Mouse (Mus musculus): ENCODE results near the gene Fgfr2.

Gene Fgfr2

GRCm38 (mm10) chr7:131345856-131346541 is 1777.2 kb downstream of the Fgfr2 start:
- no peak for DNase-seq

GRCm38 (mm10) chr7:131337502-131338068 is 1785.6 kb downstream of the Fgfr2 start:
- no peak for DNase-seq

- no peak for DNase-seq
Observed at GRCm38 (mm10) chr7:131333564-131333963, 1789.6 kb downstream of the Fgfr2 start, which contains the start of gene Fam24a. Gene Fam24a, plus strand, starts transcription at chr7:131333864.

- DNase-seq, result no peak
Observed at GRCm38 (mm10) chr7:131331688-131332087, 1791.5 kb downstream of the Fgfr2 start.

DNA sequence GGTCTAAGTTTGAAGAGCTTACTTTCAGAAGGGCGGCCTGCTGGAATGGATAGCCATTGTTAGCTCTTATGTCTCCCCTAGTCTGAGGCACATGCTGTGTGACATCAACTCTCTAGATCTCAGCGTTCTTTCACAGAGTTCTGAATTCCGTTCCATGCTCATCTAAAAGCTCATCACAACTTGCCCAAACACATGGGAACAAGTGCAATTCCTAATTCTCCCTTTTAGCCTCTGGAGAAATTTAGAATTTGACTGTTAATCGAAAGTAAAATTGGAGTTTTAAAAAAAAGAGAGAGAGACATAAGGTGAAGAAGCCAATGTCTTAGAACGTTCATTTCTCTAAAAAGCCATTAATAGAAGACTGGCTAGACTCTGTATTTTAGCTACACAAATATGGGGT is 1793.7 kb downstream of the Fgfr2 start, which contains the start of gene Fam24b:
TSS of gene Fam24b (minus strand) at position 101 of the 400 bp plus-strand sequence.
- no peak for DNase-seq

GRCm38 (mm10) chr7:131327054-131327453 is 1796.1 kb downstream of the Fgfr2 start:
- DNase-seq, result no peak

DNA sequence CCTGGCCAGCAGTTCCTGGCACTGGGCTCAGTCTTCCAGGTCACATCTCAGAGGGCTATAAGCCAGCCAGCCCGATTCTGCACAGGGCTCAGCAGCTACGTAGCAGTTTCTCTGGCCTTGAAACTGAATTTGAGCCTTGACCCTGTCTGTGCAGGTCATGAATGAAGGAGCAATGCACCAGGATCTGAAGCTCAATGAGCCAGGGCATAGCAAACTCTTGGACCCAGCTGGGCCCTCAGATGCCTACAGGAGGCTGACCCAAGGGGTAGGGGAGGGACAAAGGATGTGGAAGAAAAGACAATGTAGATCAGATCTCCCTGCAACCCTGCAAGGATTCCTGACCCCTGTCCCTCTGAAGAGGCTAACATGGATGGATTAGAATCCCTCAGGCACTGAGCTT is 1801.0 kb downstream of the Fgfr2 start, which contains the start of gene Cuzd1:
TSS of gene Cuzd1 (minus strand) at position 101 of the 400 bp plus-strand sequence.
- DNase-seq, result no peak

DNA sequence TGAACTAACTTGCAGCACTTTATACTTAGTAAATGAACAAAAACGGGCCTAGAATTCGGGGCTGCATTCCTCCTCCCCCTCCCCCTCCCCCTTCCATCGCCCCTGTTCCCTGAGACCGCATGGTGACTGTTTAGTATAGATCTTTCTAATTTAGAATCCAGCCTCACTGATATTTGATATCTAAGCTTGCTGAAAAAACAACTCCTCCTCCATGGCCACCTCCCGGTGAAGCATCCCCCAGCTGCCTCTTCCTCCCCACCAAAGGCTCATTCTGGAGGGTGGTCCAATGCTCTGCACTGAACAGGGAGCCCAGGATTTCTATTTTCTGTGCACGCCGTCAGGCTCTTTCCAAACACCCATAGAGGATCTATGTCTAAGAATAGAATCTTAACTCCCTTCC is 1804.8 kb downstream of the Fgfr2 start:
- no peak for DNase-seq

- DNase-seq, result no peak
Observed at GRCm38 (mm10) chr7:131317587-131317986, 1805.6 kb downstream of the Fgfr2 start.

GRCm38 (mm10) chr7:131314493-131314892 is 1808.7 kb downstream of the Fgfr2 start:
- no peak for DNase-seq

DNA sequence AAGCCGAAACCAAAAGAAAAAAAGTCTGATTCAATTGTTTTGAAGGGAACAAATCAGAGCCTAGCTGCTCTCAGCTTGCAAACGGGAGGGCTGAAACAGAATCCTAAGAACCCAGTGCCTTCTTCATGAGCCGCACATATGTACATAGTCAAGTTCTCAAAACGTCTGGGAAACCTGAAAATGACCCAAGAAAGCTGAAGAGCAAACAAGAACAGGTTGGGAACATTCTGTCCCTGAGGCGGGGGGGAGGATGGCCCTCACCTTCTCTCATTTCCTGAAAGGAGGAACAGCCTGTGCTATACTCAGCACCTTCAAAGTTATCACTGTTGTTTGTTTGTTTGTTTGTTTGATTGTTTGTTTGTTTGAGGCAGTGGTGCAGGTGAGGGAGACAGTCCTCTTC is 1816.4 kb downstream of the Fgfr2 start:
- no peak for DNase-seq

DNA sequence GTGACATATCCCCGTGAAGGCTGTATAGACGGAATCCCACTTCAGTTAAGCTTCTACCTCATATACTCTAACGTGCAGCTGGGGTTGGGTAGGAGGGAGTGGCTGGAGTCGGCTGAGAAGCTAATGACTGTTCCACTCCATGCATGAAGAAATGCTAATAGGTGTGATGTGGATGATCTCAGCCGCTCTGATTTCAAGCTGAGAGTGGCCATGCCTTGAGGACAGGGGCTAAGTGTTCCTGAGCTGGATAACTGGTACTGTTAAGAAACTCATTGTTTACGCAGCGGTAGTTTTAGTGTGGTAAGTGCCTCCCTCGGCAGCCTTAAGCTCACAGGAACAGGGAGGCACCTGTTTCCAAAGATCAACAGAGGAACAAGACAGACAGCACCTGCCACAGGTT is 1819.8 kb downstream of the Fgfr2 start:
- DNase-seq, result no peak

- no peak for DNase-seq
Observed at GRCm38 (mm10) chr7:131297151-131297550, 1826.0 kb downstream of the Fgfr2 start.

GRCm38 (mm10) chr7:131265851-131266250 is 1857.3 kb downstream of the Fgfr2 start:
- no peak for DNase-seq

DNA sequence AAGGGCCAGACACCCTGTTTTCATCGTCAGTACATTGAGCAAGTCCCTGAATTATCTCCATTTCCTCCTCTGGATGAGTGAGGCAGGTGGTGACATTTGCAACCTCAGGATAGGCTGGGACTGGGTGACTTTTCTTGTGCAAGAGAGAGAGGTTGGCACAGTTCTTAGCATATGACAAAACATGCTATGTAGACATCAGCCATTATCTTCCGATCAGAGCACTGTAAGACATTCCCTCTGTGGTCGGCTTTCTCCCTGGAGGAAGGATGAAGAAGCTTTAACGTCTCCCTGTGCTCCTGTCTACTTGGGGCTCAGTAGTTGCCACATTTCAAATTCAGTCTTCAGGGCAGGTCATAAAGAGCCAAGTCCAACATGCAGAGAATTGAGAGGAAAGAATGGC is 1858.9 kb downstream of the Fgfr2 start:
- no peak for DNase-seq

DNA sequence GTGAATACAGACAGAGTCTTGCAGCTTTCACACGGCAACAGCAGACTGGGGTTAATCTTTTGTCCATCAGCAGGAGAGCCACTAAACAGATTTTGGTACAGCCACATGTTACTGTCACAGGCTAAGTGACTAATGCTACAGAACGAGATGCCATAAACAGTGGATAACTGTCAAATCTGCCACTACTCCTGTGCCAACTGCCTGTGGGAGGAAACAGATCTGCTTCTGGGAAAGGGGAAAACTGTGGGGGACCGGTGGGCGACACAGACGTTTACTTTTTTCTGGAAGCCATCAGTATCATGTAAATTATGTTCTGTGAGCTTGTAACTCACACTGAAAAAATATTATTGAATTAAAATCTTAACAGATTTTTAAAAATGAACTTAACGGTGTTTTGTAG is 1862.2 kb downstream of the Fgfr2 start:
- no peak for DNase-seq

DNA sequence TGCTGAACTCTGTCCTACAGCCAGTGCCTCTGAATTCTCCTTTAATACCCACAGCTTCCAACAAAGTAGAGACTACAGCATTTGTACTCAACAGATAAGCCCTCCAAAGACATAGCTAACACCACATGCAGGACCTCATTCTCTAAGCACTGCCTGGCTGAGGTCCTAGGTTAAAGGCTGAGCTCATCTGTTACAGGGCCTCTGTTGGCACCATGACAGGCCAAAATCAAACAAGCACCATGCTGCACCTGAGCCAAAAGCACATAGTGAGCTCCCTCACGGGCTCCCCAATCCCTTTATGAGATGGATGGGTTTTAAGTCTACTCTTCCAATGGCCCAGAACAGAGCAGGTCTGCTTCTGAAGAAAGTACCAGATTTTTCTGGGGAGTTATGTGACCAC is 1865.8 kb downstream of the Fgfr2 start:
- DNase-seq, result no peak

DNA sequence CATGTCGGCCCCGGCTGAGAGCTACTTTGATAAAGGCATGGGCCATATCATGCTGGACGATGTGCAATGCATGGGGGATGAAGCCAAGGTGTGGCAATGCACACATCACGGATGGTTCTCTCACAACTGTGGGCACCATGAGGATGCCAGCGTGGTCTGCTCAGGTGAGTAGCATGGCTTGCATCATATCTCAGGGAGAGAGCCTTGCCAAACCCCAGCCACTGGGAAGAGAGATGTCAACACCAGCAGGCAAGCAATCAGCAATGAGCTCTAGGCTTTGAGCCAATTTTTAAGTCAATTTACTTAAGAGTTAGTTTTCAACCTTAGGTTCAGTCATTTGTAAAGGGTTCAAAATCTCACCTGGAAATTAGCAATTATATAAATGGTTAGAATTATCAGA is 1866.3 kb downstream of the Fgfr2 start:
- DNase-seq, result no peak

DNA sequence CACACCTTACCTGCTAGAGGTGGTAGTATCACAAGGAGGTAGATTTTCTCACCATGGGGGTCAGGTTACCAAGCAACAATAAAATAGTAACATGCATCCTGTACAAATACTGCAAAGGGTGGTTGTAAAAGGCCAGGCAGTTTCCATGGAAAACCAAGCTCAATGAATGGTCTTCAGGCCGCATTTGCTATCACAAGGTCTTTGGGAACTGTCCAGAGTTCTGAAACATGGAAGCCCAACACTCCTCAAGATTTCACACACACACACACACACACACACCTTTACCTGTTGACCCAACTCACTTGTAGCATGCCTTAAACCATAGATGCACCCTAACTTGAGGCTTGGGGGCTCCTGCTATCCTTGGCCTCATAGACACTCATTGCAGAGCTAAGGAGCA is 1878.2 kb downstream of the Fgfr2 start:
- no peak for DNase-seq

DNA sequence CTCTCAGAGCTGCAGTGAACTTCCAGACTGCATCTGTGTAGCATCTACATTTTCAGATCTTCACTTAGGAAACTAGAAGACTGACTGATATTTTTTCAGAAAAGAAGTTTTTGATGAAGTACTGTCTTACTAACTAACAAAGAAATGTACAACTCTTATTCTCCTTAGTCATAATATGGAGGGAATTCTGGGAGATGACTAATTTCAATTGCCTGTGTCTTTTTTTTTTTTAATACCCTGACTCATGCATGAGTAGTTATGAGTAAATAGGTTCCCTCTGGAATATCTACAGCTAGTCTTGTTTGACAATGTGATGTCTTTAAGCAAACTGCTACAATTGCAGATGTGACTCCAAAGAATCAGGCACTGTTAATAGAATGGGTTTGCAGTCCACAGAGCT is 1887.1 kb downstream of the Fgfr2 start:
- DNase-seq, result no peak

GRCm38 (mm10) chr7:131223086-131223485 is 1900.1 kb downstream of the Fgfr2 start:
- DNase-seq, result no peak

DNA sequence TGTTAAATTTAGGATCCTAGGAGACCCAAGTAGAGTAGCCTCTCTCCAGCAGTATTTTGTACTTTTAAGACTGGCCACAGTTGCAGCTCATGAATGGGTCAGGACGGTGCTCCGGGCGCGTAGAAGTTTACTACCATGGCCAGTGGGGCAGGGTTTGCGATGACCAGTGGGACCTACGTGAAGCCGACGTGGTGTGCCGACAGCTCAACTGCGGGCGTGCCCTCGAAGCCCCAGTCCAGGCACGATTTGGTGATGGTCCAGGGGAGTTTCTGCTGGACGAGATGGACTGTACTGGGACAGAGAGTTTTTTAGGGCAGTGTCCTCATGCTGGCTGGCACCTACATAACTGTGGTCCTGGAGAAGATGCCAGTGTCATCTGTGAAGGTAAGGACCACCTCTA is 1935.2 kb downstream of the Fgfr2 start:
- no peak for DNase-seq

DNA sequence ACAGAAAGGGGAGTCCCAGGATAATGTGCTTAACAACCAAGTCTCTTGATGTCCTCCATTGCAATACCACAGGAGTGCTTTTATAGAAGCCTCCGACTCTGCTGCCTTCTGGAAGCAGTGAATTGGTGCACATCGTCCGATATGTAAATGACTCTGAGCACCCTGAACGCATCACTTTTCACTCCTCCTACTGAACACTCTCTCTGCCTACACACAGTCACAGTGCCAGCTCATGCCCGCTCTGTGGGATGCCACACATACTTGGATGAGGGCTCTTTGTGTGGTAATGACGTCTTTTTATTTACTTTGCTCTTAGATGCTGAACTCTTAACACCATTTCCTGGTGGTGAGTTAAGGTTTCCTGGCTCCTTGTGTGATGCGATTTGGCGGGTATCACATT is 1936.1 kb downstream of the Fgfr2 start:
- no peak for DNase-seq

DNA sequence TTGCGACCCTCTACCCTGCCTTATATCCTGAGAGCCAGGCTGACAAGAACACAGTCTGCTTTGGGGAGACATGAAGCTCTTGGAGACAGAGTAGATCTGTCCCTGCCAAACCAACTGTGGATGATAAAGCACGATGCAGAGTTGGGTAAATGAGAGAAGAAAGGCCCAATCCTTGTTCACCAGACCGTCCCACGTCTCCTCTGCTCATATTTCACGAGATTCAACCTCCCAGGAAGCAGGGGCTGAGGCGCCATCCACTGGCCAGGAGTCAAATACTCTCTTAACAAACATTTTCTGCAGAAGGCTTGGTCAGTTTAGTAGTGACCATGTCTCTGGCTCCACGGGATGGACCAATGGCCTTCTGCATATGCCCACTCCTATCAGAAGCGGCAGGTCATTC is 1938.8 kb downstream of the Fgfr2 start:
- DNase-seq, result no peak

DNA sequence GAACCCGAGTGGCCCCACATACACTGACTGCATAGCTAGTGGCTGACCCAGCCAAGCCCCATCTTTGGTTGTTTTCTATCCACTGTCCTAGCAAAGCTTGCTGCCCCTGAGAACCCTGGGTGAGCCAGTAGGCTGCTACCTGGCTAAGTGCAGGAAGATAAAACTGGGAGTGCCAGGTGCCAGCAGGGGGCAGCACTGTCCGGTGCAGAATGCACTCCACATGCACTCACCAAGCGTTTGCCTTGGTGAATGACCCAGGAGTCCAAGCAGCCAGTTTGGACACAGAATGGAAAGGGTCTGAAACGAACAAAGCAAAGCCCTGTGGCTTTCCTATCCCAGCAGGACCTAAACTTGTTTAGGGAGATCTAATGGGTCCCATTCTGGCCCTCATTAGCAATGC is 1940.5 kb downstream of the Fgfr2 start:
- DNase-seq, result peak; percentile 40

Measured in right cerebral cortex, postnatal 4 days (tissue).